Mouse (Mus musculus) MN1 (cell line): Measurements from ENCODE around the gene Ppil6.

Source experiments
- DNase-seq: peaks from one replicate; pipeline ENCODE4 v3.0.0-alpha.2; 2016; ENCODE audit warnings: low spot score

Gene Ppil6

DNA sequence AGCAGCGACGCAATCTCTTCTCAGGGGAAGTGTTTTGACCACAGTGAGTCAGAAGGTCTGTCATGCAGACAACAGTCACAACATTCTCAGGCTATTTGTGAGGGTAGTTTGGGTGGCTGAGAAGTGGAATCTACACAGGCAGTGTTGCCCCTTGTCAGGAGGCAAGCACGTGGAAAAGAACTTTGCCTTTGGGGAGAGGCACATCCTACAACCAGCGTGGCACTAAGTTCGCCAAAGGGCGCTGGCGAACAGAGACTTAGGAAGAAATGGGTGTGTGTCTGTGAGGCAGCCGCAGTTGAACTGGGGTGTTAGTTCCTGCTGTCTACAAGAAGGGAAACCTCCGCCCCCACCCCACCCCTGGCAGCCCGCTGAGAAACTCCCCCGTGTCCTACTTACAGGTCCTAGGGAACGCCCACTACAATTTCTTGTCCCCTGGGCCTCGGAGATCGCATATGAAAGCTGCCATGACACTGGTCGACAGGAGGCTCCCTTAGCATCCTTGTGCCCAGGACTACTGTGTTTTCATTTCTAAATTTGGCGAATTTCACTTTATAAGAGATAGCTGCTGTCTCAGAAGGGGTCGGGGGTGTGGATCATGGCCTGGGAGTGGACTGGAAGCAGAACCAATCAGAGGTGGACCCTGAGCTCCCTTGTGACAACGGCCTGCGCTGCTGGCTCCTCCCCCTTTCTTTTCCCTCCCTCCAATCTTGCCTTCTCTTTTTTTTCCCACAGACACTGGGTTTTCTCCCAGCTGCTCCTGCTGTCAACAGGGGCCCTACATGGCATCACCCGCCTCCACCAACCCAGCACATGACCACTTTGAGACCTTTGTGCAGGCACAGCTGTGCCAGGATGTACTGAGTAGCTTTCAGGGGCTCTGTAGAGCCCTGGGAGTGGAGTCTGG lies 12.7 kb upstream of the Ppil6 start:
- peak; percentile 92 for DNase-seq

DNA sequence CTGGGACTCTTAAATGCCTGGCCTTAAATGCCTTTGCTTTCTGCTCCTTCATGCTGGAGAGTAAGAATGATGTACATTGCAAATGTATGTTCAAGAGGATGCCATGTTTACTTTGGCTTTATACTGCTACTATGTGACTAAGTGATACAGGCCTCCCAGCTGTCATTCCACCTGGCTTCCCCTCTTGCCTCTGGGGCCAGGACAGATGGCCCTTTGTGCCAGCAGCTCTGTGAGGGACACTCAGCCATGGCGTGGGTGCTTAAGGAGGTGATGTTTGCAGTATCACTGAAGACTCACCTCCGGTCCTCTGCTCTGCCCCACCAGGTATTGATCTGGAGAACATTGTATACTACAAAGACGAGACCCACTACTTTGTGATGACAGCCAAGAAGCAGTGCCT lies 10.3 kb upstream of the Ppil6 start:
- DNase-seq, result no peak

DNA sequence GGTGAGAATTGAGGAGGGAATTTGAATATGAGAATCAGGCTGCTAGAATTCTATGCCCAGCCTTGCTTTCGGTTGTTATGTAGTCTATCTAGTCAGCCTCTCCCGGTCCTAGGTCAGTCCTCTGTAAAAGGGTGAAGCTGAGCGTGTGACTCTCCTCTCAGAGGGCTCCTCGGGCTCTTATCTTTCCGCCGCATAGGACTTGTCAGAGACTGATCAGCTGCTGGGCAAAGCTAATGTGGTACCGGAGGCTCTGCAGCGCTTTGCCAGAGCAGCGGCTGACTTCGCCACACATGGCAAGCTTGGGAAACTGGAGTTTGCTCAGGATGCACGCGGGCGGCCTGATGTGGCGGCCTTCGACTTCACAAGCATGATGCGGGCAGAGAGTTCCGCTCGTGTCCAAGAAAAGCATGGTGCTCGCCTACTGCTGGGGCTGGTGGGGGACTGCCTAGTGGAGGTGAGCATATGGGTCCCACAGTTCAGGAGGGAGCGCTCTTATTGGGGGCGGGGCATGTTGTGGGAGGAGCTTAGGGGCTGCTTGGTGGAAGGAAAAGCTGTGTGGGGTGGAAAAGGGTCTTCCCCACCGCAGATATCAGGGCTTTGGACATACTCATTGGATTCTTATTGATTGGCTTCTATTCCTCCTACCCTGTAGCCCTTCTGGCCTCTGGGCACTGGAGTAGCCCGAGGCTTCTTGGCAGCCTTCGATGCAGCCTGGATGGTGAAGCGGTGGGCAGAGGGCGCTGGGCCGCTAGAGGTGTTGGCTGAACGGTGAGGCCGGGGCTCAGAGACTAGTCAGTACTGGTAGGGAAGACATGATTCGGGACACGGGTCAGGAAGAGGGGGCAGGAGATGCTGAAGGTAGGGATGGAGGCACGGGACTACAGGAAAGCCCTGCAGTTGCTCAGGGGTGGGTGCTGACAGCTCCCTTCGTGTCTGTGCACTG lies 9.0 kb upstream of the Ppil6 start:
- DNase-seq, result no peak

DNA sequence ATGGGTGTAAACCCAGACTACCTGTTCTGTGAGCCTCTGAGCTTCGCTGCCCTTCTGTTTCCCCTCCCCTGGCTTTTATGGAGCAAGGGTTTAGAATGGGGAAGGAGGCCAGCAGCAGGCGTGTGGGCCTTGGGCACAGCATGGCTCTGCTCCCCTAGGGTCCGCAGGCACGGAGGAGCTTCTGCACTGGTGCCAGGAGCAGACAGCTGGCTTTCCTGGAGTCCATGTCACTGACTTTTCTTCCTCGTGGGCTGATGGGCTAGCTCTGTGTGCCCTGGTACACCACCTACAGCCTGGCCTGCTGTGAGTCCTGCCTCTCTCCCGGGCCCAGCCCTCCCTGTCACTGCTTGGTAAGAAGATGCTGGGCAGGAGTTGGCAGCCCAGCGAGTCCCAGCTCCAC lies 7.8 kb upstream of the Ppil6 start:
- DNase-seq, result no peak

DNA sequence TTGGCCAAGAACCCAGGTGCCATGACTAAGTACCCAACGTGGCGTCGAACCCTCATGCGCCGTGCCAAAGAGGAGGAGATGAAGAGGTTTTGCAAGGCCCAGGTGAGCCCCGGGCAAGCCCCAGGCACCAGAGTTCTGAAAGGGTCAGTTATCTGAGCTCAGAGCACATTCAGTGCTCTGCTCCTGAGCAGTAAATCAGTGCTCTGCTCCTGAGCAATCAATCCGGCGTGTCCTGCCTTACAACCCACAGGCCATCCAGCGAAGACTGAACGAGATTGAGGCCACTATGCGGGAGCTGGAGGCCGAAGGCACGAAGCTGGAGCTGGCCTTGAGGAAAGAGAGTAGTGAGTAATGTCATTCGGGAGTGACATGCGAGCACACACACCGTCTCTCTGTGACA lies 4.5 kb upstream of the Ppil6 start:
- DNase-seq, result no peak

DNA sequence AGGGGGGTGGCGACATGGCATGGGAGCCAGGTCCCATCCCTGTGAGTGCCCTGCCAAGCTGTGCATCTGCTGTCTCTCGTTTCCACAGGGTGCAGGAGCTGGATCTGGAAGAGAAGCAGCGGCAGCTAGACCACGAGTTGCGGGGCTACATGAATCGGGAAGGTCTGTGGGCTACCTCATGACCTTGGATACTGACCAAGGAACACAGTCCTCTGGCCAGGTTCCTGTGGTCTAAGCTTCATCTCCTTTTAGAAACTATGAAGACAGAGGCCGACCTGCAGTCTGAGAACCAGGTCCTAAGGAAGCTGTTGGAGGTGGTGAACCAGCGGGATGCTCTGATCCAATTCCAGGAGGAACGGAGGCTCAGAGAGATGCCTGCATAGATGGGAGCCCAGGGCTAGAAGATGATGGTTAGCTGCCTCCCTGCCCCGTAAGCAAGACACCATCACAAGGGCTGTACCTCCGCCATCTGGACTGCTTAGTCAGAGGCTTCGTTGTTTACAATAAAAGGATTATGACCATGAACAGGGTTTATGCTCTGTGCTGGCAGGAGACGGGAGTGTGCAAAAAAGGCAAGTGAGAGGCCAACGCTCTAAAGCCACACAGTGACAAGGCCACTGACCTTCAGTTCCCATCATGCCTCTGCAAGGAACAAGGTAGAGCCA lies 3.6 kb upstream of the Ppil6 start:
- DNase-seq, result no peak

DNA sequence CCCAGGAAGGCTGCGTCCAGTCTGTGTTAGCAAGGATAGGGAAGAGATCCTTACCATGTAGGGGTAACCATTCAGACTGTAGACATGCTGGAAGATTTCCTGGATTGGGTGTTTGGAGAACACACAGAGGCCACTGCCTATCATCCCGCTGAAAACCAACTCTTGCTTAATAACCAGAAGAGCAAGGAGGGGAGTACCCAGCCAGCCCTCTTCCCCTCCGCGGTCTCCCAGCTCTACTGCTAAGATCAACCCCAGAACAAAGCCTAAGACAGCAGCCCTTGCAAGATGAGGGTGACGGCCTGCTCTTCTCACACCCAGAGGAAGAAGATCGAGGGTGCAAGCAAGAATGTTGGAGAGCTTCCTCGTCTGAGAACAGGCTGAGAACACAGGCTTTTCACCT lies 1.4 kb upstream of the Ppil6 start:
- no peak for DNase-seq

DNA sequence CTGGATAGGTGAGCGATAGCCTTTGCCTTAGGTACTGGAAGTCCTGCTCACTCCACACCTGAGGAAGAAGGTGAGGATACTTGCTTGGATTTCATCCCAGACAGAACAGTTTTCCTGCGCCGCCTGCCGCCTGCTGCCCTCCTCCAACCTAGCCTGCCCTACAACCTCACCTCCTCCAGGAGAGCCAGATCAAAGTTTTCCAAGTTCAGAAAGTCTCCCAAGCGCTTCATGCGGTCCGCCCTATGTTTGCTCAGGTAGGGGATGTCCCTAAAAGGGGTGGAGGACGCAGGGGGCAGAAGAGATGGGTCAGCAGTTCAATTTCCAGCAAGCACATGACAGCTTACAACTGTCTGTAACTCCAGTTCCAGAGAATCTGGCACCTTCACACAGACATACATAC lies 945 bp upstream of the Ppil6 start:
- no peak for DNase-seq

DNA sequence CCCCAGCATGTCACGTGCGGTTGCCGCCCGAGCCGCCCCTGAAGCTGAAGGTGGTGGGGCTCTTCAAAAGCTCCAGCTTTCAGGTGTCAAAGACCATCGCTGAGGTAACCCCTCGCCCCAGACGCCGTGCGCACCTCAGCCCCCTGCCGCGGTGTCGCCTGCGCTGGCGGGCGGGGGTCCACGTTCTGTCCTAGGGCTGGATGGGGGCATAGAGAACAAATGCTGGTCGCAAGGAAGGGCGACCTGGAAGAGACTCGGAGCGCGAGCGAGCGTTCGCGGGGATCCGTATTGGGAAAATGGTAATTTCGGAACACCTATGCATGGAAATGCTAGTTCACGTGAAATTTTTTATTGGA lies 257 bp downstream of the Ppil6 start:
- no peak for DNase-seq

DNA sequence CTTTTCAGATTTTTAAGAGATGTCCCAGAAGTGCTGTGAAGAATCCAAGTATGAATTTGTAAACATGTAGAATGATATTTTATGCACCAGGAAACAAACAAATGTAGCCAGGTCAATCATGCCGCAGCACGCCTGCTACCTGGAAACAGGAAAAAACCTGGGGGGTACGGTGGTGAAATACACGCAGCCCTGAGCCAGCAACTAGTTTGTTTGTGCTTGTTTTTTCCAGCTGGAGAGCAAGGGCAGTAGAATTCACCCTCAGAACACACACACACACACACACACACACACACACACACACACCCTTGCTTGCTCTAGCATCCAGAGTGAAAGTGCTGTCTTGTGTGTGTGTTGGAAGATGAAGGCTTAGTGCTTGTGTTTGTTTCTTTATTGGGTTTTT lies 872 bp downstream of the Ppil6 start:
- peak; percentile 44 for DNase-seq

DNA sequence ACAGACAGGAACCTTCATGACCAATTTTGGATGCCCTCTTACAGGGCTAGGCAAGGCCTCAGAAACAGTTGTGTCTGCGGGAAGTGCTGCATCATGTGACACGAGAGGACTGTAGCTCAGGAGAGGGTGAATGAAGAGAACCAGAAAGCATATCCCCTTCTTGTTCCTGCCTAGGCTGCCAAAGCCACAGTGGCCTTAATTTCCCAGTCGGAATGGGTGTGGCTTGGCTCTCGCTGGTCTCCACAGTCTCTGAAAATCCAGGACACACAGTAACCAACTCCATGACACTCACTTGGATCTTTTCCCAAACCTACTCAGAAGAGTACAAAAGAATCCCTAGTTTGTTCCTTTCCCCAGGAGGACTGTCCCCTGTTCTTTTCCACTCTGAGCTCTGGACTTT lies 10.7 kb downstream of the Ppil6 start:
- DNase-seq, result peak; percentile 77

DNA sequence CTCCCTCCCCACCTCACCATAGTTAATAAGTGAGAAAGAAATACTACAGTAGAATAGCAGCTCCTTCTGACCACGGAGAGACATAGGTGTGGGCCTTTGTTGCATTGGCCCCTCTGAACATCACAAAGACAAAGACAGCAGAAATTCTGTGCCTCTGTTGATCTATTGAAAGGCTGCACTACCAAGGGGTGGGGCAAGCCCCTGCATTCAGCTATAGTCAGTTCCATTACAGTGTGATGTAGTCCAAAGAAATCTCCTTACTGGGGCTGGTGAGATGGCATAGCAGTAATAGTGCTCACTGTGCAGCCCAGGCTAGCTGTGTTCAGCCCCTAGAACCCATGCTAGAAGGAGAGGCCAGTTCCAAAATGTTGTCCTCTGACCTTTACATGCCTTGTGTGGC lies 14.8 kb downstream of the Ppil6 start:
- DNase-seq, result peak; percentile 47

DNA sequence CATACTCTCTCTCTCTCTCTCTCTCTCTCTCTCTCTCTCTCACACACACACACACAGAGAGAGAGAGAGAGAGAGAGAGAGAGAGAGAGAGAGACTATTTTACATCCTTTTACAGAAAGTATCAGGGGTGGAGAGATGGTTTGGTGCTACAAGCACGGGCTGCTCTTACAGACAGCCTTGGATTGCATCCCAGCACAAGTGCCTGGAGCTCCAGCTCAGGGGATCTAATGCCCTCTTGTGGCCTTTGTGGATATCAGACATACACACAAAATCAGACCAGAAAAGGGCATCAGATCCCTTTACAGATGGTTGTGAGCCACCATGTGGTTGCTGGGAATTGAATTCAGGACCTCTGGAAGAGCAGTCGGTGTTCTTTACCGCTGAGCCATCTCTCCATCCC lies 15.2 kb downstream of the Ppil6 start:
- peak; percentile 96 for DNase-seq

DNA sequence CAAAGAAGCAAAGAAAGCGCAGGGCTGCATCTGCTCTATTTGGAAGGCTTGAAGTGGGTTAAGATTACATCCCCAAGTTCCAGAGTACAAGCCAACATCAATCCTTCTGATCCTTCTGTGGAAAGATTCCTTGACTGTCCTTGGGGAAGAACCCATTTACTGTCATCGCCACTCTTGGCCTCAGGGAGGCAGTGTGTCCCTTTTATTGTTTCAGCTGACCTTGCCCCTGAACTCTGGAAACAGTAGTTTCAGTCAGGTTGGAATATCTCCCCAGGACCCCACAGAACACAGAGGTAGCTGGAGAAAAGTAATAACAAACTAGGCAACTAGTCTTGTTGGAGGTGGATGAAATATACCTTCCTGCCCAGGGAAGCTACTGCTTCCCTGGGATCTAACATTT lies 18.9 kb downstream of the Ppil6 start:
- peak; percentile 61 for DNase-seq

DNA sequence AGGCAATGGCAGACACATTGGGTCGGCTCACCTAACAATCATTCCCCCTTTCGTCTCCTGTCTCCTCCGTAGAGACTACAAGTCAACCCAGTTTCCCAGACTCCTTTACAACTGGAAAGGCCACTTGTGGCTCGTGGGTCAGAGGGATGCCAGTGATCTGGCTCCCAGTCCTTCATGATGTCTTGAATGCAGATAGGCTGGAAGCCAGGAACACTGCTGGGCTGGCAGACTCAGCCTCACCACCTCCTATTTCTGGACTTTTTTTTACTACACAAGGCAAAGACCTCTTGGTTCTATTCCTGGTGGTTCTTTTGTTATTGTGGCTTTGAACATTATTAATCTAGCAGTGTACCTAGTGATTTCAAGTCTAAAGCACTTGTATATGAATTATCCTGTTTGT lies 24.1 kb downstream of the Ppil6 start:
- DNase-seq, result no peak

DNA sequence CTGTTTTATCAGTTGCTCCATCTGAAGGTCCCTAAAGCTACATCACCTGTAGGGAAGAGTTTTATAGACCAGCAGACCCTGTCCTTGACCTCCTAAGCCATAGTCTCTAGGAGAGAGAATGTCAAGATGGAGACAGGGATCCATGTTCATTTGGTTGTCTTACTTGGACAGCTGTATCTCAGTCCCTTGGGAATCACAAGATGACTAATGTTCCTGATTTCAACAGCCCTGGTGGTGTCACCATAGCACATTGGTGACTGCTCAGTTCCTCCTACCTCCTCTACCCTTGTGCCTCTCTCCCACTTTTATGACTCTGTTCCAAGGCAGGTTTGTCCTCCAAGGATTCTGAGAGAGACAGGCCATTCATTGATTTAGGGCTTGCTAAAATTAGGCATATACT lies 24.7 kb downstream of the Ppil6 start:
- peak; percentile 30 for DNase-seq

DNA sequence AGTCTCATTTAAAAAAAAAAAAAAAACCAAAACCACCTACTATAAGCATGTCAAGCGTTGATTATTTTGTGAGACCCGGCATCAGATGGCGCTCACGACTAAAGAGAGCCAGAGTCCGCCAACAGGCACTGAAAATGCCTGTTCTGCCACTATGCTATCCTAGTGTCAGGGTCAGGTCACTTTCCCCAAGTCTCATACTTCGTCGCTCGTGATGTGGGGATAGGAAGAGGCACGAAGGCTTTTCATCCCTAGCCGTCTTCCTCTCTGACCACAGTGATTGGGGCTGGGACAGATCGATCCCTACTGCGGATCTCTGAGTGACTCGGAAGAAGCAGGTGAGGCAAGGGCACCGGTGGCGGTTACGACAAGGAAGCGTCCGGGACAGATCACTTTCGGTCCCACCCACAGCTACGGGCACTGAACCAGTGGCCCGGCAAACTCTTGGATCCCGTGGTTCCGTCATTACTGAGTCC lies 28.3 kb downstream of the Ppil6 start:
- peak; percentile 94 for DNase-seq

DNA sequence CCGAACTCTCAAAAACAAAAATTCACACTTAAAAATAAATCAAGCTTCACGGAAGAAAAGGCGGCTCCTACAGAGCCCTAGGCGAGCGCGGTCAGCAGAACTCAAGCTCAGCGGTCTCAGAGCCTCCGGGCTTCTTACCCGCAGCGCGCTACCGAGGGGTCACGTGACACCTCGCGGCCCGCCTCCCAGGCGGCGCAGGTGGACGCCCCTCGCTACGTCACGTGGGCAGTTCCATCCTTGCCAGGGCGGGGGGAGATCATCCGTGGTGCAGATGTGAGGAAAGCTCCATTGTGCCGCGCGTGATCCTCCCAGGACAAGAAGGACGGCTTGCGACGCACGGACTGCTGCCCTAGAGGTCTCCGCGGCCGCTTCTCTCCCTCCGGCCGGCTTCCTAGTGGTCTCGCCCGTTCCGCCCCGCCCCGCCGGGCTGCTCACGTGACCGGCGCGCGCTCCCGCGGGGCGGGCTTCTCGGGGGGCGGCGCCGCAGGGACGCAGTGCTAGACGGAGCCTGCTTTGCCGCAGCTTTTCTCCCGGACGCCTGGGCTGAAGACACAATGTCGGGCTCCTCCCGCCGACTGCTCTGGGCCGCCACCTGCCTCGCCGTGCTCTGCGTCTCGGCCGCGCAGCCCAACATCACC lies 28.9 kb downstream of the Ppil6 start, which contains the start of gene Cd164:
Cd164 (plus strand) TSS at position 434 of the 638 bp plus-strand sequence.
- peak; percentile 99 for DNase-seq

DNA sequence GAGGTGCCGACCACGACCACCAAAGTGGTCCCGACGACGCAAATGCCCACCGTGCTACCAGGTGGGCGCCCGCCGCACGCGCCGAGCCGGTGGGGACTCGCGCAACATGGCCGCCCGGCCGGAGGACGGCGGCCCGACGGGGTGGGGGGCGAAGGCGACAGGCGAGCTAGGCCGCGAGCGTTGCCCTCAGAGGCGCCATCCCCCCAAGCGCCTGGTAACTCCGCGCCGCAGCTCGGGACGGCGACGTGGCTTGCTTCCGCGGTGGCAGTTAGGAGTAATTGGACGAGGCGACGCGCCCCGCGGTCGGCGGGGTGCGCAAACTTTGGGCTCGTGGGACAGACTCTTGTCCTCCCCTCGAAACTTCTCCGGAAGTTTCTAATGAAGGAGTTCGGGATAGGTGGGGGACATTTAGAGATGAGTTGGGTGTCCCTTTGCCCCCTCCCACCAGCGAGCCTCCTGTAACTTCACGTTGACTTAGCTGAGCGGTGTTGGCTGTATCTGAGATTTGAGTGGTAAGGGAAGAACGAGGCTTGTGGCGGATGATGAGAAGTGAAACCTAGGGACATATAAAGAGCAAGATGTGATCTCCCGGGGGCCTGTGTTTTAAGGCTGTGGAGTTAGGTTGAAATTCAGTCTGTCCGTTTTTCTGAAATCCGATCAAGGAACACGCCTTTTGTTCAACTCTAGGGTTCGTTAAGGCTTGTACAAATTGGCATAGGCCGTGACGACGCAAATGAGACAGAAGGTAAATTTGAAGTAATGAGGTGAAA lies 29.6 kb downstream of the Ppil6 start:
- DNase-seq, result peak; percentile 72

DNA sequence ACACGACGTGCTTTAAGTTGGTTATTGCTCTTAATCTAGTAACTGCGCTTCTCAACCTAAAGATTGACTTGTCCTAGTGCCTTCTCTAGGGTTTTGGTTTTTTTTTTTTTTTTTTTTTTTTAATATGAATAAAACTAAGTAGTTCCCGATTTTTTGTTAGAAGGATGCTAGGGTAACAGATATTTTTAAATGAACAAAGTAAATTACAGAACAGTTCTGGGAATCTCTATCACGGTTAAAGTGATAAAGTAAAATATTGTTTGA lies 30.1 kb downstream of the Ppil6 start:
- DNase-seq, result peak; percentile 26

DNA sequence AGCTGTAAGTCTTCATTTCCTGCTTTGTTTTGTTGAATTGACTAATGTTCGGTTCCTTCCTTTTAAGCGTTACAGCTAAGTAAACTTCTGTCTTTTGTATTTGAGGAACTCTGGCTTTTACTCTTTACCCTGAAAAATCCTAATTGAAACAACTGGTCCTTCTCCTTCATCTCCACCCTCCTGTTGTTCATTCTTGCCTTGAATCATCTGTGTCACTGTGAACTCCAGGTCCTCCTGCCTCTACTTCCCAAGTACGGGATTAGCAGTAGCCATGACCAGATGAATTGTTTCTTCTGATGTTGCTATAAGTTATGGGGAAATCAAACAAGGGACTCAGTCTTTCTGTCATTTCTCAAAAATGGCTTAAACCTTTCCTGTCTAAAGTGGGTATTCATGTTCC lies 33.1 kb downstream of the Ppil6 start:
- DNase-seq, result no peak
